Mouse (Mus musculus) left cerebral cortex, postnatal 36 days (tissue): ENCODE results near the gene Agpat4. TPM values are rescaled to one million over a fixed set of nuclear protein-coding genes. Genes with fewer than 3 reads are reported as not detected.

Experiments
- DNase-seq, 2 experiments: peaks; one replicate each; pipeline ENCODE4 v3.0.0; 2021 to 2022; ENCODE audit warnings: low spot score in 2 of 2, mixed read lengths in 1 of 2
- intact Hi-C: fragments of 180-260 bp; cut with DNase I; formaldehyde crosslinking; loops from one replicate; pipeline ENCODE4 v1.15.1; 2025
- total RNA-seq, 2 experiments: library from RNA; stranded (reverse); gene quantifications; 2 replicates each; pipeline ENCODE4 v1.2.3; 2021

The Agpat4 gene
- total RNA-seq, 2 experiments from 2014 or later: 54.1 to 66.5 TPM

GRCm38 (mm10) chr17:12261376-12261775 lies 142.9 kb downstream of the Agpat4 start:
- intact Hi-C loops: no loop called here
- no peak for DNase-seq

- intact Hi-C loops: no loop called here
- no peak for DNase-seq
Measured at GRCm38 (mm10) chr17:12261887-12262286, 143.4 kb downstream of the Agpat4 start.

GRCm38 (mm10) chr17:12262851-12263250 lies 144.3 kb downstream of the Agpat4 start:
- intact Hi-C loops: no loop called here
- no peak for DNase-seq

- DNase-seq: no peak
- intact Hi-C loops: no loop called here
Measured at GRCm38 (mm10) chr17:12263787-12264186, 145.3 kb downstream of the Agpat4 start.

GRCm38 (mm10) chr17:12264293-12264692 lies 145.8 kb downstream of the Agpat4 start:
- intact Hi-C loops: no loop called here
- DNase-seq: no peak

GRCm38 (mm10) chr17:12265969-12266925 lies 147.7 kb downstream of the Agpat4 start:
- intact Hi-C loops: loop anchor here (5.0 kb wide), 2 partner anchors 51 to 106 kb away; partner anchors contain the start of gene Map3k4
- DNase-seq: peak; percentile 60 to 63

- intact Hi-C loops: loop anchor here (5.0 kb wide), 2 partner anchors 49 to 104 kb away; partner anchors contain the start of gene Map3k4
- DNase-seq: no peak
Measured at GRCm38 (mm10) chr17:12268091-12268490, 149.6 kb downstream of the Agpat4 start.

GRCm38 (mm10) chr17:12268538-12268937 lies 150.0 kb downstream of the Agpat4 start:
- intact Hi-C loops: loop anchor here (5.0 kb wide), 2 partner anchors 49 to 104 kb away; partner anchors contain the start of gene Map3k4
- DNase-seq: no peak

Other genes with a start within 250 kb of the Agpat4 start
- 10 to 100 TPM; 45.1 to 54.7 TPM for gene Map3k4, start 200.1 kb downstream of the Agpat4 start, total RNA-seq